Mouse (Mus musculus) ES-CJ7 (cell line): ENCODE results near the gene Tmem141.

Experiments used
- DNase-seq: peaks from one replicate; pipeline ENCODE4 v3.0.0; 2011; ENCODE audit warnings: low read depth, low spot score

The Tmem141 gene

DNA sequence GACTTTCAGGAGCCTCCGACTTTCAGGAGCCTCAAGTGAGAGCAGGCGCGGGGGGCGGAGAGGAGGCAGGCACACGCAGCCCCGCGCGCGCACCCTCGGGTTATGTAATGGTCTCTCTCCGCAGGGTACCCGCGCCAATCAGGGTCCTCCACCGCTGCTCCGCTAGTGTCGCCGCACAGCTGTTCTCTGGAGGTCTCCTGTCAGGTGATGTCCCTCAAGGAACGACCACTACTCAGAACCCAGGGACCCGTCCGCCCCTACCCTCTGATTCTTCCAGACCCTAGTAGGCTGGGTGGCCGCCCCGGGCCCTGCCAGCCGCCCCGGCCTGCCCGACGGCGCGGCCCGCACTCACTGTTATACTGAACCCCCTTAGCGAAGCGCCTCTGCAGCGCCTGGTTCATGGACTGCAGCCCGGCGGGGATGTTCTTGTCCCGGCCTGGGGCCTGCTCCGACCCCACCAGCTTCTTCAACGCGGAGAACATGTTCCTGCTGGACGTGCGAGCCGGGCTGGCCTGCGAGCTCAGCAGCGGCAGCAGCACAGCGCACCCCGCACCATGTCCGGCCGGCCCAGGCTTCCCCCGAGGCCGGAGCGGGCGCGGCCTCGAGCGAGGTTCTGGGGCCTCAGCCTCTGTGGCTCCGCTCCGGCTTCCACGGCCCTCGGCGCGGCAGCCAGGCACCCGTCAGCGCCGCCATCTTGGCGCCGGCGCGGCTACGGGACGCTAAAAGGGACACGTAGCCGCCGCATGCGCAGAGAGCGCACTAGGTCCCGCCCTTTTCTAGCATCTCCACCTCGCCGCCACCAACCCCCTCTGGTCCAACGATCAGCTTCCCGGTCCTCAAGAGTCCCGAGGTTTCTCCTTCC lies 13.8 kb downstream of the Tmem141 start, which contains the start of gene Rabl6:
TSS of gene Rabl6 (minus strand) at position 761 of the 862 bp plus-strand sequence.
- peak; percentile 89 for DNase-seq

- no peak for DNase-seq
These were observed 19.3 kb downstream of the Tmem141 start for GRCm38 (mm10) chr2:25602526-25602925.

- no peak for DNase-seq
These were observed 21.8 kb downstream of the Tmem141 start for GRCm38 (mm10) chr2:25600037-25600436.

- no peak for DNase-seq
These were observed 23.1 kb downstream of the Tmem141 start for GRCm38 (mm10) chr2:25598749-25599148.

DNA sequence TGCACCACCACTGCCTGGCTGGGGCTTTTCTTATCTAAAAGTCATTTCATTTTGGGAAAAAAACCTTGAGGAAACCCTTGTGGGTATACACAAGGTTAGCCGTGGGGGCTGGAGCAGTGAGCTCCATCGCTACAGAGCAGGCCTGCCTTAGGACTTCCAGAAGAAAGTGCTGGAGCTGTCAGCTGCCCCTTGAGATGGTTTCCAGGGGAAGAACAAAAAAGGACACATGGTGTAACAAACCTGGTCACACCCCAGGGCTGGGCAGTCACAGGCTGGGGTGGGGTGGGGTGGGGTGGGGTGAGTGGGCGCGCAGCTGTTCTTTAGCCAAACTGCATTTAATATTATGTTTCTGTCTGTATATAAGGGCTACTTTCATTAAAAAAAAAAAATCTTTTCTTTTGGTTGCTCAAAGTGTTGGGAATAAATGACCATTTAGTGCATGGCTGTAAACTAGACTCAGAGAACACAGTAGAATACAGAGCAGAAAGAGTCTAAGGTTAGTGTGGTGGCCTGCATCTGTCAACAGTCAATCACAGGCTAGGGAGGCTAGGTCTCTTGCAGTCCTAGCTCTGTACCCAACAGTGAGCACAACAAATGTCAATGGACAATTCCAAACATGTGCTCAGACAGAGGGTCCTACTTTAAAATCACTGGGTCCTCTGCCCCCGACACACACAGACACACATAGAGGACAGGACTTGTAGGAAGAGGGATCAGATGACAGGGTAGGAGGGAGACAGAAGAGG lies 24.9 kb downstream of the Tmem141 start:
- no peak for DNase-seq

DNA sequence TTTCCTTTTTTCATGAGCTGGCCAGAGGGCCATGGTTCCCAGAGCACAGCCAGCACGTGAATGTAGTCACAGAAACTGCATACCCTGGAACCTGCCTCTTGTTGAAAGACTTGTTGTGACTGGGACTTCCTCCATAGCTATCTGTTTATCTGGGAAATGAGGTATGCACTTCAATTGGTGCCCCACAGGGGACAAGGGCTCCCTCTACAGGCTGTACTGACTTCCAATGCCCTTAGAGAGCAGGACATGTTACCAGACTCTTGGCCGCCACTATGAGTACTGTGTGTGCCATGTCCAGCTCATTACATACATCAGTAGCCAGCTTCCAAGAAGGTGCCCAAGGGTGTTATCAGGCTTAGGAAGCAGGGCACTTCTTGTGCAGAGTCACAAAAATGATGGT lies 29.9 kb downstream of the Tmem141 start:
- DNase-seq: peak; percentile 57

DNA sequence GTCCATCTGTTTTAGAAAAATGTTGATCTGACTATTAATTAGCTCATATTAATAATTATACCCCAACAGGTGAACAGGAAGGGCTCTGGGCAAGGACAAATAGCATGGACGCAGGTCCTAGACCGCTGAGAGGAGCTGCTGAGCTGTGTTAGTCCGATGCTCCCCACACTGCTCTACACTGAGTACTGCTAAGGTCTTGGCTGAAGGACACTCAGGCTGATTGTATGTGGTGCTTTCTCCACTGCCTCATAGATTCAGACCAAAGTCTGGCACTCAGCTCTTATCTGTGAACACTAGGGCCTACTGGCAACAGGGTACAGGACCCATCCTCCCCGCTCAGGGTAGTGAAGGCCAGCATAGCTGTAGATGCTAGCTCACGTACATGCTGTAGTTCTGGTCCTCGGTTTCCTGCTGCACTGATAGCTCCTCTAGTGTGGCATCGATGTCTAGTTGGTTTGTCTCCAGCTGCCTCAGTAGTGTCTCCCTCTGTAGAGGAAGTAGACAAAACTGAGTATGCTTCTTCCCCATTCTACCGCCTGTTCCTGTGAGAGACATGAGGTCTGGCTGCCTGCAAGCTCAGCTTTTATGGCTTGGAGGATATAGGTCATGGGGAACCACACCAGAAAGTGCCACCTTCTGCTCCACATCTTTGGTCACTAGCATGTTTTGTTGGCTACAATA lies 33.4 kb downstream of the Tmem141 start:
- DNase-seq: no peak

GRCm38 (mm10) chr2:25587290-25587689 lies 34.5 kb downstream of the Tmem141 start:
- no peak for DNase-seq

GRCm38 (mm10) chr2:25585601-25586000 lies 36.2 kb downstream of the Tmem141 start:
- DNase-seq: no peak

GRCm38 (mm10) chr2:25584856-25585255 lies 36.9 kb downstream of the Tmem141 start:
- no peak for DNase-seq

DNA sequence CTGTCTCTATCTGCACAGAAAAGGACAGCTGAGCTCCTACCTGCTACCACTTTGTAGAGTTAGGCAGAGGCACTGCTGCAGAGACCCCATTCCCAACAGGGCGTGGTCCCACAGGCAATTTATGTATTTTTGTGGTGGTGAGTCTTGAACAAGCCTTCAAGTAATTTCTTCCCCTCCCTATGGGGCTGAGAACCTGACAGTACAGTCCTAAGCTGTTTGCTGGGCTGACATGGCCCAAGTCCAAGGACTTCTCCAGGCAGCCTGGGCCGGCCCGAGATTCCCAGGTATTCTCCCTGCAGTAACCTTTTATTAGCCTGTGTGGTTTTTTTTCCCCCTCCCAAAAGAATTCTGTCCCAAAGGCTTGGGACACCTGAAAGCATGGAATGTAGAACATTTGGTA lies 37.7 kb downstream of the Tmem141 start:
- DNase-seq: no peak

GRCm38 (mm10) chr2:25583571-25583970 lies 38.2 kb downstream of the Tmem141 start:
- DNase-seq: no peak

- DNase-seq: no peak
These were observed 38.7 kb downstream of the Tmem141 start for GRCm38 (mm10) chr2:25583120-25583481.

GRCm38 (mm10) chr2:25582466-25583119 lies 39.2 kb downstream of the Tmem141 start:
- DNase-seq: no peak

GRCm38 (mm10) chr2:25581901-25582301 lies 39.9 kb downstream of the Tmem141 start:
- no peak for DNase-seq

DNA sequence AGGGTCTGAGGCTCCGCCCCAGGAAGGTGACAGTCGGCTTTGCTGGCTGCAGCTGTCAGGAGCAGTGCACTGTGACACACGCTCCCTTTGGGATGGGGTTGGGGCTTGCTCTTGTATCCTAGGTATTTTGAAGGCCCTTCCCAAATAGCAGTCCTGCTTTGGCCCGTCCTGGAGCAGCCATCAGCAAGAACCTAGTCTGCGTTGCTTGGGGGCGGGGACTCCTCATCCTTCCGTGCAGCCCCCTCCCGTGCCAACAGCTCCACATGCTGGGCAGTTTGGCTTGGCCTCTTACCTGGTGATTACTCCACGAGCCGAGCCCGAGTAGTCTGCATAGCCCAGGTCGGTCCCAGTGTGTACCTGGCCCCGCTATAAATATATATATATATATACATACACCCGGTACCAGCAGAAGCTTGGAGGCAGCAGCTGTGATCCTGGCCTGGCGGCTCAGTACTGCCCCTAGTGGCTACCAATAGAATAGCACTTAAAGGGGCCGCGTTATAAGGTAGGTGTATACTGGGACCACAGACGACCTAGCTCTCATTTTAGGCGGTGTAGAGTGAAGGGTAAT lies 40.4 kb downstream of the Tmem141 start, which contains the start of gene Ajm1:
TSS of gene Ajm1 (minus strand) at position 464 of the 571 bp plus-strand sequence.
- DNase-seq: peak; percentile 63

- no peak for DNase-seq
These were observed 41.1 kb downstream of the Tmem141 start for GRCm38 (mm10) chr2:25580621-25581101.

GRCm38 (mm10) chr2:25579737-25580460 lies 41.9 kb downstream of the Tmem141 start:
- peak; percentile 87 for DNase-seq

DNA sequence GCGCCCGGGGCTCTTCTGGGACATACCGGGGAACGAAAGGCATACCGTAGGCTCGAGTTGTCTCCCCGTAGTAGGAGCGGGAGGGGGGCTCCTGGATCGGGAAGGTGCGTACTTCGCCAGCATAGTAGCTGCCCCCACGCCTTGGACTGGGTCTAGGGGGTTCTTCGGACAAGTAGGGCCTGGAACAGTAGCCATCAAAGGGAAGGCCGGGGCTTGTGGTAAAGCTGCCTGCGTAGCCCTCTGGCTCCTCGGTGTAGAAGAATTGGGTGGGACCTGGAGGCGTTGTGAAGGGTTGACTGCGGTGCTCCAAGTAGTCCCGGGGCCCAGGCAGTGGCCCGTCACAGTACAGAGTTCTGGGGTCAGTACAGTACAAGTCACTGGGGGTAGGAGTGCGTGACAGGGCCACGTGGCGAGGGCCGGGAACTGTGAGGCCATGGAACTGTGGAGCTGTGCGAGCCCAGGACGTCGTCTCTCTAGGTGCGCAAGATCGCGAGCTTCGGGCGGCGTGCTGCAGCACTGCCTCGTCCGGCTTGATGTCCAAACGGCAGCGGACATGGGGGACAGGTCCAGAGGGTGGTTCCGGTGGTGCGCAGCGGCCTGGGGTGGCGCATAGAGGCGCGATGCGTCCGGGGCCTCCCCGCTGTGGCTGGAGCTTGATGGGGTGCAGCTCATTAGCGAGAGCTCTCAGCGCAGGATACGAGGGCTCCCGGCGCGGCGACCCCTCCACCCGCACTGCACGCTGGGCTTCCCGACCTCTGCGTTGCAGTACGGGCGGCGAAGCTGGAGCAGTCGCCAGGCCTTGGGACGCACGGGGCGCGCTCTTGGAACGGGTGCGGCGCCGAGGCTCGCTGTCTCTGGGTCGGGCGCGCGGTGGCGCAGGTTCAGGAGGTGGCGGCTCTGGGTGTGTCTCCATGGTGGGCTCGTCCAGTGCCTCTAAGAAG lies 42.7 kb downstream of the Tmem141 start:
- peak; percentile 34 for DNase-seq
